Mouse (Mus musculus): ENCODE data around the gene Elavl4.

- TF ChIP-seq CTCF (conservative IDR thresholded peaks at IDR 0.05; ENCODE audit: insufficient read depth, insufficient read length, low read depth, low read length) (no peak), POLR2A (IDR thresholded peaks at IDR 0.05; ENCODE audit: low read depth, low read length) (no peak)
Measured at GRCm38 (mm10) chr4:110161600-110161999, 190.1 kb downstream of the Elavl4 start.

Measured in kidney, adult 2 months (tissue).